Mouse (Mus musculus) MEL (cell line): ENCODE measurements around the gene Fem1a.

Experiments
- CHD2 ChIP-seq: IDR thresholded peaks from 2 replicates; pipeline ENCODE4 v1.6.1; 2011; ENCODE audit warnings: low read length, improper control_type of control experiment
- CTCF ChIP-seq, 3 experiments: IDR thresholded peaks in 2 of 3; conservative IDR thresholded peaks in 1 of 3; 2 replicates each; pipeline ENCODE4 v1.5.1; 2011 to 2012; ENCODE audit warnings: low read length in 3 of 3, low read depth in 2 of 3, mild to moderate bottlenecking in 2 of 3, improper control_type of control experiment in 1 of 3, inconsistent platforms in 1 of 3, mixed read lengths in 1 of 3, moderate library complexity in 1 of 3; ENCODE audit not compliant: control insufficient read depth in 1 of 3, insufficient read depth in 1 of 3, poor library complexity in 1 of 3, severe bottlenecking in 1 of 3
- E2F4 ChIP-seq: IDR thresholded peaks from 2 replicates; pipeline ENCODE4 v1.6.1; 2011; ENCODE audit warnings: low read depth, low read length, improper control_type of control experiment, borderline replicate concordance
- ELF1 ChIP-seq: IDR thresholded peaks from 2 replicates; pipeline ENCODE4 v1.6.1; 2014; ENCODE audit warnings: low read depth, mild to moderate bottlenecking, inconsistent platforms, low read length, improper control_type of control experiment, moderate library complexity
- EP300 ChIP-seq, 2 experiments: IDR thresholded peaks; 2 replicates each; pipeline ENCODE4 v1.6.1; 2011; ENCODE audit warnings: improper control_type of control experiment in 2 of 2, low read length in 2 of 2, low read depth in 1 of 2, mild to moderate bottlenecking in 1 of 2
- GATA1 ChIP-seq: IDR thresholded peaks from 2 replicates; pipeline ENCODE4 v1.6.1; 2011; ENCODE audit warnings: low read depth, low read length, improper control_type of control experiment
- JUND ChIP-seq: IDR thresholded peaks from 2 replicates; pipeline ENCODE4 v1.6.1; 2011; ENCODE audit warnings: low read depth, mild to moderate bottlenecking, improper control_type of control experiment, low read length
- MYC ChIP-seq: IDR thresholded peaks from 2 replicates; pipeline ENCODE4 v1.6.1; 2011; ENCODE audit warnings: low read depth, mild to moderate bottlenecking, low read length, improper control_type of control experiment, moderate library complexity
- POLR2A ChIP-seq, 2 experiments: IDR thresholded peaks; 2 replicates each; pipeline ENCODE4 v1.6.1; 2011 to 2012; ENCODE audit warnings: low read length in 2 of 2, mild to moderate bottlenecking in 2 of 2, control low read depth in 1 of 2, improper control_type of control experiment in 1 of 2, low read depth in 1 of 2, moderate library complexity in 1 of 2; ENCODE audit not compliant: control insufficient read depth in 1 of 2, insufficient read depth in 1 of 2, poor library complexity in 1 of 2
- POLR2AphosphoS2 ChIP-seq: IDR thresholded peaks from 2 replicates; pipeline ENCODE4 v1.6.1; 2011; ENCODE audit warnings: low read length, improper control_type of control experiment
- RAD21 ChIP-seq: IDR thresholded peaks from 2 replicates; pipeline ENCODE4 v1.6.1; 2011; ENCODE audit warnings: mild to moderate bottlenecking, low read depth, low read length, improper control_type of control experiment
- TAL1 ChIP-seq: IDR thresholded peaks from 2 replicates; pipeline ENCODE4 v1.6.1; 2012; ENCODE audit warnings: mild to moderate bottlenecking, inconsistent platforms, low read length, moderate library complexity, mixed read lengths
- ZMIZ1 ChIP-seq: IDR thresholded peaks from 2 replicates; pipeline ENCODE4 v1.6.1; 2012; ENCODE audit warnings: low read depth, mild to moderate bottlenecking, inconsistent platforms, low read length, improper control_type of control experiment, moderate library complexity

DNA sequence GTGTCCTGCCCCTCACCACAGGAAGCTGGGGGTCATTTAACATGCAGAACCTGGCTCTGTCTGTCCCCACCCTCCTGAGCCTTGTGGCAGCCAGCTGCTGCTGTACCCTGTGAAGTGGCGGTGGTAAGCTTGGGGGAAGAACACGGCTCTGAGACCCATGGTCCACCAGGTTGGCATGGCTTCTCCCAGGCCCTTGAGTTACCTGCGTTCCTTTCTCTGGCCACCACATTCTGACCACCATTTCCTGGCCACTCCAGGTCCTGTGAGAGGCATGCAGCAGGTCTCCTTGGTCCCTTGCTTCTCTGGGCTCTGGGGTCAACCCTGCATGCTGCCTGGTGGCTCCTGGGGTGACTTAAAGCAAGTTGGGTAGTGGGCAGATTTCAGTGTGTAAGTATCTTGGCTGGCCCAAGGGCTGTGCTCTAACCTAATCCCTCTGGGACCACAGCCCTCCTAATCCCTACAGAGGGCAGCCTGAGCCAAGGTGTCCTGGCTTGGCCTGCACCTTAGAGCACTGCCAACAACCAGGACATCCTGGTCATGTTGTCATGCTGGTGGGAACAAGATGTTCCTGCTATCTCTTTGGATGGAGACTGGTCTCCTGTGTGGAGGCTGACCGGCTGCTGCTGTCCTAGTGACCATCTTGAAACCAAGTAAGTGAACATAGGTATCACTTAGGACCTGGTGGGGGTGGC lies 36.1 kb downstream of the Fem1a start, which contains the start of gene Plin3:
- no peak for TF ChIP-seq GATA1
- no peak for TF ChIP-seq TAL1
- no peak for TF ChIP-seq CTCF (IDR thresholded peaks at IDR 0.05 in 2 of 3, conservative IDR thresholded peaks at IDR 0.05 in 1 of 3; ENCODE audit: control insufficient read depth in 1 of 3, insufficient read depth in 1 of 3, low read depth in 2 of 3, low read length in 3 of 3, poor library complexity in 1 of 3, severe bottlenecking in 1 of 3)
- no peak for TF ChIP-seq E2F4
- no peak for TF ChIP-seq POLR2A (IDR thresholded peaks at IDR 0.05; ENCODE audit: control insufficient read depth in 1 of 2, insufficient read depth in 1 of 2, low read depth in 1 of 2, low read length in 2 of 2, poor library complexity in 1 of 2)
- no peak for TF ChIP-seq JUND
- TF ChIP-seq ELF1 = no peak
- TF ChIP-seq RAD21 = no peak
- no peak for TF ChIP-seq POLR2AphosphoS2
- TF ChIP-seq MYC = no peak
- TF ChIP-seq EP300 (IDR thresholded peaks at IDR 0.05; ENCODE audit: low read depth in 1 of 2, low read length in 2 of 2) = no peak
- no peak for TF ChIP-seq ZMIZ1
- TF ChIP-seq CHD2 = no peak
